ENCODE assay signal across 8 mouse cellular contexts in the genomic region with DNA sequence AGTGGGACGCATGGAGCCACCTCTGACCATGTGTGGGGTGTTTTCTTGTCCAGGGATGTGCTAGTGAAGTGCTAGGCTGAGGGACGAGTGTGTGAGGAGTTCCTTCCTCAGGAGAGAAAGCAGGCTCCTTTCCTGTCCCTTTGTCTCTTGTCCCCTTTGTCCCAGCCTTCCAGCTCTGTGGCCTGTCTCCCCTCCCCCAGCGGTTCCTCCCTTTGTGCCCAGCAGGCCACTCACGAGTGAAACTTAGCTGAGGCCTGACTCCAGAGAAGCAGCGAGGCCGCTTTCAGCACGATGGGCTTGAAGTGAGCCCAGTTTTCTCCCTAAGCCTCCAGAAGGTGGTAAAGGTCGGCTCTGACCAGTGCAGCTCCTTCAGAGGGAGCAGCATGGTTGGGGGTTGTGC. TPM values are rescaled to one million over a fixed set of nuclear protein-coding genes. Genes with fewer than 3 reads are reported as not detected.
DNase-seq lines count a peak whose midpoint lies in the region; ATAC-seq and TF ChIP-seq lines count a peak whose summit lies in the region.

No protein-coding gene starts in this region.

- 61% methylated on average over 8 of the region's 8 CpGs for WGBS in liver, adult 2 months
- WGBS in forebrain, embryonic 16.5 days = 6% methylated on average over 8 of the region's 8 CpGs
- 60% methylated on average over 8 of the region's 8 CpGs for WGBS in liver, embryonic 12.5 days (ENCODE audit: insufficient replicate concordance)
- WGBS in stomach, embryonic 15.5 days = 43% methylated on average over 8 of the region's 8 CpGs

- H3K4me3 ChIP-seq in liver, adult 2 months (ENCODE audit: insufficient read depth, low read depth, low read length) = no peak overlapping the region
- H3K4me3 ChIP-seq in forebrain, embryonic 16.5 days (replicated peaks; ENCODE audit: low read length) = no peak overlapping the region
- no peak overlapping the region for H3K4me3 ChIP-seq in liver, embryonic 12.5 days
- no peak overlapping the region for H3K4me3 ChIP-seq in stomach, embryonic 15.5 days (replicated peaks)

- TF ChIP-seq CTCF in liver, adult 2 months (IDR thresholded peaks at IDR 0.05; ENCODE audit: low read depth, low read length) = no peak

- H3K9me3 ChIP-seq in forebrain, embryonic 16.5 days (ENCODE audit: control insufficient read depth, low read length) = no peaks in the 10 kb centered on the region
- no peaks in the 10 kb centered on the region for H3K9me3 ChIP-seq in liver, embryonic 12.5 days (replicated peaks)
- H3K9me3 ChIP-seq in stomach, embryonic 15.5 days = no peaks in the 10 kb centered on the region

- no peaks in the 10 kb centered on the region for H3K36me3 ChIP-seq in liver, adult 2 months (ENCODE audit: control insufficient read depth, insufficient read depth, low read length)
- no peaks in the 10 kb centered on the region for H3K36me3 ChIP-seq in forebrain, embryonic 16.5 days (ENCODE audit: control insufficient read depth, insufficient read depth)
- peaks cover 91% of the 10 kb centered on the region for H3K36me3 ChIP-seq in liver, embryonic 12.5 days
- H3K36me3 ChIP-seq in stomach, embryonic 15.5 days = no peaks in the 10 kb centered on the region

- DNase-seq in liver, adult 2 months (ENCODE audit: extremely low read depth, low read depth, low spot score) = peak; percentile 26
- no peak for DNase-seq in liver
- no peak for DNase-seq in gastrocnemius, postnatal 4 days (ENCODE audit: low spot score in 2 of 2)
- no peak for DNase-seq in spleen, postnatal 10 days (ENCODE audit: low spot score in 2 of 2)

- no peak overlapping the region for H3K4me2 ChIP-seq in forebrain, embryonic 16.5 days (ENCODE audit: low read length)
- no peak overlapping the region for H3K4me2 ChIP-seq in liver, embryonic 12.5 days
- no peak overlapping the region for H3K4me2 ChIP-seq in stomach, embryonic 15.5 days

- H3K4me1 ChIP-seq in liver, adult 2 months (ENCODE audit: control insufficient read depth, insufficient read depth, low read length) = peaks cover 40% of the 10 kb centered on the region
- H3K4me1 ChIP-seq in forebrain, embryonic 16.5 days (replicated peaks; ENCODE audit: control insufficient read depth, insufficient read depth, low read length) = peaks cover 68% of the 10 kb centered on the region
- peaks cover 99% of the 10 kb centered on the region for H3K4me1 ChIP-seq in liver, embryonic 12.5 days
- H3K4me1 ChIP-seq in stomach, embryonic 15.5 days = peaks cover 70% of the 10 kb centered on the region

- H3K9ac ChIP-seq in liver, adult 2 months (ENCODE audit: low read depth, low read length) = no peak overlapping the region
- peak overlapping the region; percentile 20; the same call in 1 of the 2 replicates for H3K9ac ChIP-seq in forebrain, embryonic 16.5 days (replicated peaks; ENCODE audit: low read depth, low read length)
- 0 out of 2 replicates have a peak overlapping the region, but pooled peaks have one; percentile 22 for H3K9ac ChIP-seq in liver, embryonic 12.5 days
- no peak overlapping the region for H3K9ac ChIP-seq in stomach, embryonic 15.5 days

- TF ChIP-seq POLR2A in liver, adult 2 months (IDR thresholded peaks at IDR 0.05; ENCODE audit: extremely low read depth, insufficient read depth, low read length) = no peak

- peaks cover 39% of the 10 kb centered on the region for H3K79me2 ChIP-seq in liver, adult 2 months (ENCODE audit: control insufficient read depth, insufficient read depth, low read length)

- H3K27ac ChIP-seq in liver, adult 2 months (replicated peaks; ENCODE audit: insufficient read depth, low read depth, low read length) = no peak overlapping the region
- peak overlapping the region; percentile 51 for H3K27ac ChIP-seq in forebrain, embryonic 16.5 days (ENCODE audit: low read length)
- peak overlapping the region; percentile 49 for H3K27ac ChIP-seq in liver, embryonic 12.5 days
- peak overlapping the region; percentile 14; the same call in 1 of the 2 replicates for H3K27ac ChIP-seq in stomach, embryonic 15.5 days

- no peaks in the 10 kb centered on the region for H3K27me3 ChIP-seq in liver, adult 2 months (ENCODE audit: control insufficient read depth, insufficient read depth, low read length)
- H3K27me3 ChIP-seq in forebrain, embryonic 16.5 days (replicated peaks; ENCODE audit: control insufficient read depth, insufficient read depth, low read length) = no peaks in the 10 kb centered on the region
- no peaks in the 10 kb centered on the region for H3K27me3 ChIP-seq in liver, embryonic 12.5 days (replicated peaks)
- H3K27me3 ChIP-seq in stomach, embryonic 15.5 days (replicated peaks) = no peaks in the 10 kb centered on the region

- no peak for ATAC-seq in forebrain, embryonic 16.5 days
- ATAC-seq in liver, embryonic 12.5 days = no peak
- ATAC-seq in stomach, embryonic 15.5 days (ENCODE audit: insufficient read depth, low FRiP score, low read depth) = no peak
- ATAC-seq in megakaryocyte progenitor cell, adult 5-6 weeks (replicated peaks; ENCODE audit: poor library complexity) = no peak

RNA-seq across cellular contexts. Expression of gene Ssbp3, which starts 26.2 kb away (rescaled TPM):
- 12.9 and 19.8 TPM in 2 replicates for total RNA-seq in liver, adult 2 months (2014; rRNA removed)
- 32.8 and 36.7 TPM in 2 replicates for polyA plus RNA-seq in liver, adult 2 months (2012; rRNA removed)
- 163 and 167 TPM in 2 replicates for polyA plus RNA-seq in forebrain, embryonic 16.5 days (2015; fragmentation: Nextera tagmentation; extraction: Ambion mirVana)
- polyA plus RNA-seq in liver, embryonic 12.5 days (2016; fragmentation: Nextera tagmentation; extraction: Ambion mirVana) = 98.6 and 118 TPM in 2 replicates
- 92.4 and 98.5 TPM in 2 replicates for polyA plus RNA-seq in stomach, embryonic 15.5 days (2015; fragmentation: Nextera tagmentation; extraction: Ambion mirVana)
- 10 to 100 TPM; 65.7 to 73.4 TPM for total RNA-seq in gastrocnemius, postnatal 4 days (2021)
- total RNA-seq in megakaryocyte progenitor cell, adult 5-6 weeks (2015) = 35.5 and 36.5 TPM in 2 replicates
- 16.0 and 30.8 TPM in 2 replicates for total RNA-seq in megakaryocyte progenitor cell, adult 5-6 weeks (2017)

Comparison
In these comparisons a context has a peak if more than half of its experiments do, and no peak if none do; other contexts are left out.
1. H3K9ac ChIP-seq: peak in forebrain, embryonic 16.5 days (single experiment) and liver, embryonic 12.5 days (single experiment); none in liver, adult 2 months (single experiment) and stomach, embryonic 15.5 days (single experiment).